Mouse (Mus musculus) lung, embryonic 15.5 days (tissue): ENCODE measurements at regions not wholly inside any gene's neighbourhood (a gene's known extent, or its start where the extent isn't known, plus 50 kb on each side); places are given as distances from the start of the nearest gene placed in this dataset.

ENCODE experiments used
- ATAC-seq: fragments of 200-750 bp; cut with Nextera tagmentation; 2 replicates; pipeline ENCODE4 v1.8.0; 2017; ENCODE audit warnings: moderate number of reproducible peaks, borderline replicate concordance; ENCODE audit not compliant: low FRiP score, low TSS enrichment; ENCODE audit errors: extremely low read depth
- H3K27ac ChIP-seq: fragments of 300-500 bp; sonication (generic); 2 replicates; pipeline ENCODE4 v1.5.1; 2015; ENCODE audit warnings: moderate library complexity, mild to moderate bottlenecking, inconsistent platforms
- H3K27me3 ChIP-seq: fragments of 300-500 bp; sonication (generic); 2 replicates; pipeline ENCODE4 v1.6.1; 2015; ENCODE audit warnings: inconsistent platforms
- H3K36me3 ChIP-seq: fragments of 300-500 bp; sonication (generic); 2 replicates; pipeline ENCODE4 v1.6.1; 2015; ENCODE audit warnings: inconsistent platforms
- H3K4me1 ChIP-seq: fragments of 300-500 bp; sonication (generic); 2 replicates; pipeline ENCODE4 v1.6.1; 2015; ENCODE audit warnings: inconsistent platforms
- H3K4me2 ChIP-seq: fragments of 300-500 bp; sonication (generic); 2 replicates; pipeline ENCODE4 v1.6.1; 2015; ENCODE audit warnings: inconsistent platforms, mild to moderate bottlenecking, moderate library complexity
- H3K4me3 ChIP-seq: fragments of 300-500 bp; sonication (generic); 2 replicates; pipeline ENCODE4 v1.5.1; 2015; ENCODE audit warnings: mild to moderate bottlenecking, inconsistent platforms
- H3K9ac ChIP-seq: fragments of 300-500 bp; sonication (generic); 2 replicates; pipeline ENCODE4 v1.6.1; 2015; ENCODE audit warnings: inconsistent platforms
- H3K9me3 ChIP-seq: fragments of 300-500 bp; sonication (generic); 2 replicates; pipeline ENCODE4 v1.6.1; 2016; ENCODE audit warnings: inconsistent platforms
- WGBS: fragments of 180-500 bp; shearing (Covaris S2); methylation state at CpG from one replicate; pipeline ENCODE4 v1.1.7; 2015; 5-methylcytosine and 5-hydroxymethylcytosine counted together

GRCm38 (mm10) chr13:101305695-101306413, 462.2 kb downstream of the Pik3r1 start:
- no peak for ATAC-seq
- Histone ChIP-seq H3K27ac (no peak overlapping the region), H3K4me2 (no peak overlapping the region), H3K36me3 (no peaks in the 10 kb centered on the region), H3K4me3 (no peak overlapping the region), H3K9ac (no peak overlapping the region), H3K27me3 (peaks cover 11% of the 10 kb centered on the region; the same call in 1 of the 2 replicates), H3K4me1 (peaks cover 6% of the 10 kb centered on the region), H3K9me3 (no peaks in the 10 kb centered on the region)
- 67% methylated on average over 11 of the region's 11 CpGs for WGBS

GRCm38 (mm10) chr13:101305063-101305462, 463.0 kb downstream of the Pik3r1 start:
- Histone ChIP-seq H3K27me3 (peaks cover 11% of the 10 kb centered on the region; the same call in 1 of the 2 replicates), H3K4me1 (peaks cover 6% of the 10 kb centered on the region), H3K27ac (no peak overlapping the region), H3K4me2 (no peak overlapping the region), H3K9ac (no peak overlapping the region), H3K4me3 (no peak overlapping the region), H3K9me3 (no peaks in the 10 kb centered on the region), H3K36me3 (no peaks in the 10 kb centered on the region)
- 59% methylated on average over 6 of the region's 6 CpGs for WGBS
- no peak for ATAC-seq

- Histone ChIP-seq H3K27ac (no peak overlapping the region), H3K4me3 (no peak overlapping the region), H3K4me1 (peaks cover 6% of the 10 kb centered on the region), H3K4me2 (no peak overlapping the region), H3K27me3 (no peaks in the 10 kb centered on the region), H3K9me3 (no peaks in the 10 kb centered on the region), H3K36me3 (no peaks in the 10 kb centered on the region), H3K9ac (no peak overlapping the region)
- ATAC-seq, result no peak
- WGBS, result 84% methylated on average over 2 of the region's 2 CpGs
These were observed 466.7 kb downstream of the Pik3r1 start for GRCm38 (mm10) chr13:101301361-101301760.

GRCm38 (mm10) chr13:101289407-101289806, 456.2 kb upstream of the Slc30a5 start:
- Histone ChIP-seq H3K4me2 (no peak overlapping the region), H3K4me3 (no peak overlapping the region), H3K9me3 (no peaks in the 10 kb centered on the region), H3K27ac (no peak overlapping the region), H3K36me3 (no peaks in the 10 kb centered on the region), H3K4me1 (no peaks in the 10 kb centered on the region), H3K9ac (no peak overlapping the region), H3K27me3 (no peaks in the 10 kb centered on the region)
- WGBS, result 88% methylated on average over 4 of the region's 4 CpGs
- no peak for ATAC-seq

- 35% methylated on average over 4 of the region's 4 CpGs for whole genome bisulfite sequencing
- H3K27ac ChIP-seq, result no peak overlapping the region
- no peaks in the 10 kb centered on the region for H3K36me3 ChIP-seq
- no peaks in the 10 kb centered on the region for H3K9me3 ChIP-seq
- no peak overlapping the region for H3K4me3 ChIP-seq
- ATAC-seq, result no peak
- no peaks in the 10 kb centered on the region for H3K27me3 ChIP-seq
- no peak overlapping the region for H3K9ac ChIP-seq
- no peaks in the 10 kb centered on the region for H3K4me1 ChIP-seq
- no peak overlapping the region for H3K4me2 ChIP-seq
These were observed 453.9 kb upstream of the Slc30a5 start for GRCm38 (mm10) chr13:101287131-101287530.

GRCm38 (mm10) chr13:101286029-101286917, 453.0 kb upstream of the Slc30a5 start:
- Histone ChIP-seq H3K27me3 (no peaks in the 10 kb centered on the region), H3K4me3 (no peak overlapping the region), H3K4me1 (no peaks in the 10 kb centered on the region), H3K27ac (no peak overlapping the region), H3K36me3 (no peaks in the 10 kb centered on the region), H3K9me3 (no peaks in the 10 kb centered on the region), H3K4me2 (no peak overlapping the region), H3K9ac (no peak overlapping the region)
- 72% methylated on average over 15 of the region's 15 CpGs for WGBS
- no peak for ATAC-seq

GRCm38 (mm10) chr13:101278127-101278526, 444.9 kb upstream of the Slc30a5 start:
- no peaks in the 10 kb centered on the region for H3K4me1 ChIP-seq
- no peaks in the 10 kb centered on the region for H3K9me3 ChIP-seq
- no peak overlapping the region for H3K9ac ChIP-seq
- H3K4me2 ChIP-seq, result no peak overlapping the region
- no peak overlapping the region for H3K4me3 ChIP-seq
- H3K36me3 ChIP-seq, result no peaks in the 10 kb centered on the region
- no peaks in the 10 kb centered on the region for H3K27me3 ChIP-seq
- no peak overlapping the region for H3K27ac ChIP-seq
- 44% methylated on average over 1 of the region's 1 CpGs for WGBS
- no peak for ATAC-seq

GRCm38 (mm10) chr13:101276766-101277165, 443.5 kb upstream of the Slc30a5 start:
- 82% methylated on average over 2 of the region's 2 CpGs for WGBS
- no peak overlapping the region for H3K4me3 ChIP-seq

GRCm38 (mm10) chr13:101274470-101275141, 441.4 kb upstream of the Slc30a5 start:
- no peaks in the 10 kb centered on the region for H3K4me1 ChIP-seq
- H3K4me2 ChIP-seq, result no peak overlapping the region
- H3K4me3 ChIP-seq, result no peak overlapping the region
- no peaks in the 10 kb centered on the region for H3K9me3 ChIP-seq
- 51% methylated on average over 7 of the region's 7 CpGs for WGBS
- no peaks in the 10 kb centered on the region for H3K27me3 ChIP-seq
- no peak overlapping the region for H3K9ac ChIP-seq
- no peaks in the 10 kb centered on the region for H3K36me3 ChIP-seq
- no peak for ATAC-seq
- no peak overlapping the region for H3K27ac ChIP-seq

More at GRCm38 (mm10) chr13:101276766-101277165, 443.5 kb upstream of the Slc30a5 start:
- no peaks in the 10 kb centered on the region for H3K27me3 ChIP-seq
- no peak overlapping the region for H3K9ac ChIP-seq
- H3K27ac ChIP-seq, result no peak overlapping the region
- no peak overlapping the region for H3K4me2 ChIP-seq
- H3K9me3 ChIP-seq, result no peaks in the 10 kb centered on the region
- H3K36me3 ChIP-seq, result no peaks in the 10 kb centered on the region
- no peaks in the 10 kb centered on the region for H3K4me1 ChIP-seq
- no peak for ATAC-seq

GRCm38 (mm10) chr13:101273321-101273720, 440.1 kb upstream of the Slc30a5 start:
- H3K4me2 ChIP-seq, result no peak overlapping the region
- H3K4me3 ChIP-seq, result no peak overlapping the region
- no peaks in the 10 kb centered on the region for H3K36me3 ChIP-seq
- no peaks in the 10 kb centered on the region for H3K4me1 ChIP-seq
- H3K9me3 ChIP-seq, result no peaks in the 10 kb centered on the region
- no peaks in the 10 kb centered on the region for H3K27me3 ChIP-seq
- no peak overlapping the region for H3K9ac ChIP-seq
- H3K27ac ChIP-seq, result no peak overlapping the region
- ATAC-seq, result no peak
- WGBS, result 82% methylated on average over 7 of the region's 7 CpGs

GRCm38 (mm10) chr13:101253698-101254468, 420.7 kb upstream of the Slc30a5 start:
- Histone ChIP-seq H3K4me1 (no peaks in the 10 kb centered on the region), H3K4me3 (no peak overlapping the region), H3K4me2 (no peak overlapping the region), H3K27ac (no peak overlapping the region), H3K9me3 (no peaks in the 10 kb centered on the region), H3K9ac (no peak overlapping the region), H3K27me3 (no peaks in the 10 kb centered on the region), H3K36me3 (no peaks in the 10 kb centered on the region)
- ATAC-seq, result no peak
- 45% methylated on average over 5 of the region's 5 CpGs for WGBS
